Mouse (Mus musculus) hindbrain, embryonic 10.5 days (tissue): ENCODE measurements around the gene Olfr1453. TPM values are rescaled to one million over a fixed set of nuclear protein-coding genes. Genes with fewer than 3 reads are reported as not detected.
"Not testable (repeated sequence)": the region's sequence is repeated elsewhere in the genome, so short reads cannot be mapped to it uniquely, and the experiment has no call there.

Source experiments
- DNase-seq: peaks from one replicate; pipeline ENCODE4 v3.0.0-alpha.2; 2017; ENCODE audit warnings: low spot score
- H3K27ac ChIP-seq: fragments of 300-500 bp; sonication (generic); 2 replicates; pipeline ENCODE4 v1.5.1; 2016; ENCODE audit warnings: mild to moderate bottlenecking, moderate library complexity
- H3K27me3 ChIP-seq: fragments of 300-500 bp; sonication (generic); 2 replicates; pipeline ENCODE4 v1.6.1; 2016; ENCODE audit warnings: mild to moderate bottlenecking; ENCODE audit not compliant: poor library complexity, insufficient read depth, severe bottlenecking
- H3K36me3 ChIP-seq: fragments of 300-500 bp; sonication (generic); 2 replicates; pipeline ENCODE4 v1.6.1; 2016; ENCODE audit warnings: mild to moderate bottlenecking, moderate library complexity
- H3K4me1 ChIP-seq: fragments of 300-500 bp; sonication (generic); replicated peaks from 2 replicates; pipeline ENCODE4 v1.6.1; 2016; ENCODE audit warnings: mild to moderate bottlenecking
- H3K4me3 ChIP-seq: fragments of 300-500 bp; sonication (generic); 2 replicates; pipeline ENCODE4 v1.5.1; 2016; ENCODE audit warnings: mild to moderate bottlenecking, moderate library complexity
- H3K9me3 ChIP-seq: fragments of 300-500 bp; sonication (generic); 2 replicates; pipeline ENCODE4 v1.6.1; 2016; ENCODE audit warnings: mild to moderate bottlenecking, moderate library complexity
- WGBS: fragments of 180-500 bp; shearing (Covaris S2); methylation state at CpG from one replicate; pipeline ENCODE4 v1.1.7; 2016; 5-methylcytosine and 5-hydroxymethylcytosine counted together
- polyA plus RNA-seq: library from polyadenylated mRNA; unstranded; fragments of >200 nt; fragmentation: Nextera tagmentation; extraction: Ambion mirVana; gene quantifications from 2 replicates; pipeline ENCODE4 v1.2.1, GENCODE M21; 2016

The Olfr1453 gene
- not detected in 2 replicates for polyA plus RNA-seq

- Histone ChIP-seq H3K4me3 (no peak within 1 kb of the TSS), H3K9me3 (peaks cover 14% of the 10 kb centered on the region), H3K4me1 (no peaks in the 10 kb centered on the region), H3K27ac (no peak within 1 kb of the TSS), H3K27me3 (no peaks in the 10 kb centered on the region), H3K36me3 (no peaks in the 10 kb centered on the region)
- WGBS, result 60% methylated on average over 1 of the region's 1 CpGs
- DNase-seq, result no peak
Measured at GRCm38 (mm10) chr19:13028227-13028626, at the start of gene Olfr1453. Gene Olfr1453, minus strand, starts transcription at chr19:13028327.

GRCm38 (mm10) chr19:13060310-13060709 lies 32.2 kb upstream of the Olfr1453 start, which contains the start of gene Olfr1454:
Gene Olfr1454, plus strand, starts transcription at chr19:13060610.
- Histone ChIP-seq H3K4me3 (no peak within 1 kb of the TSS), H3K27ac (no peak within 1 kb of the TSS), H3K36me3 (no peaks in the 10 kb centered on the region), H3K9me3 (peaks cover 35% of the 10 kb centered on the region), H3K4me1 (no peaks in the 10 kb centered on the region), H3K27me3 (no peaks in the 10 kb centered on the region)
- no peak for DNase-seq
- WGBS, result 81% methylated on average over 2 of the region's 2 CpGs

GRCm38 (mm10) chr19:12994714-12995113 lies 33.4 kb downstream of the Olfr1453 start, which contains the start of gene Olfr1451:
Gene Olfr1451, plus strand, starts transcription at chr19:12995014.
- Histone ChIP-seq H3K27ac (no peak within 1 kb of the TSS), H3K4me3 (no peak within 1 kb of the TSS), H3K9me3 (peaks cover 36% of the 10 kb centered on the region), H3K36me3 (no peaks in the 10 kb centered on the region), H3K27me3 (no peaks in the 10 kb centered on the region), H3K4me1 (no peaks in the 10 kb centered on the region)
- no peak for DNase-seq
- WGBS, result 76% methylated on average over 2 of the region's 2 CpGs

- H3K27ac ChIP-seq, H3K4me3 ChIP-seq, H3K27me3 ChIP-seq, DNase-seq, H3K4me1 ChIP-seq, H3K36me3 ChIP-seq: not testable (repeated sequence)
- 95% methylated on average over 4 of the region's 4 CpGs for WGBS
- H3K9me3 ChIP-seq, result peaks cover 32% of the 10 kb centered on the region
Measured at GRCm38 (mm10) chr19:12992316-12992715, 35.8 kb downstream of the Olfr1453 start.

Other genes starting within 250 kb of the Olfr1453 start
- 12.6 and 14.3 TPM in 2 replicates for gene Zfp91, start 232.2 kb downstream of the Olfr1453 start, polyA plus RNA-seq
- gene Lpxn, start 232.1 kb downstream of the Olfr1453 start, polyA plus RNA-seq, result 0.73 and 1.1 TPM in 2 replicates
- not detected in 2 replicates for gene Gm5244, start 181.6 kb downstream of the Olfr1453 start, polyA plus RNA-seq
- not detected in 2 replicates for gene Olfr1444, start 171.0 kb downstream of the Olfr1453 start, polyA plus RNA-seq
- gene Olfr1445, start 144.5 kb downstream of the Olfr1453 start, polyA plus RNA-seq, result not detected in 2 replicates
- not detected in 2 replicates for gene Olfr1446, start 134.8 kb downstream of the Olfr1453 start, polyA plus RNA-seq
- not detected in 2 replicates for gene Olfr1447, start 124.6 kb downstream of the Olfr1453 start, polyA plus RNA-seq
- not detected in 2 replicates for gene Olfr1448, start 103.9 kb downstream of the Olfr1453 start, polyA plus RNA-seq
- gene Olfr1449, start 97.5 kb downstream of the Olfr1453 start, polyA plus RNA-seq, result not detected in 2 replicates
- not detected in 2 replicates for gene Olfr1450, start 78.1 kb downstream of the Olfr1453 start, polyA plus RNA-seq
- gene Olfr1451, start 33.3 kb downstream of the Olfr1453 start, polyA plus RNA-seq, result not detected in 2 replicates
- gene Olfr1454, start 32.3 kb upstream of the Olfr1453 start, polyA plus RNA-seq, result not detected in 2 replicates
- not detected in 2 replicates for gene Olfr1457, start 69.6 kb upstream of the Olfr1453 start, polyA plus RNA-seq
- gene Olfr1458, start 78.4 kb upstream of the Olfr1453 start, polyA plus RNA-seq, result not detected in 2 replicates
- gene Olfr1459, start 121.2 kb upstream of the Olfr1453 start, polyA plus RNA-seq, result not detected in 2 replicates
- gene Olfr1461, start 134.7 kb upstream of the Olfr1453 start, polyA plus RNA-seq, result not detected in 2 replicates
- gene Olfr1462, start 157.4 kb upstream of the Olfr1453 start, polyA plus RNA-seq, result not detected in 2 replicates
- not detected in 2 replicates for gene Olfr1463, start 203.0 kb upstream of the Olfr1453 start, polyA plus RNA-seq